Mouse (Mus musculus) heart, embryonic 13.5 days (tissue): ENCODE data around the gene Nus1. TPM values are rescaled to one million over a fixed set of nuclear protein-coding genes. Genes with fewer than 3 reads are reported as not detected.
A peak's percentile ranks its signal among the peaks of the same experiment; 100 is the strongest.

Experiments
- ATAC-seq: fragments of 200-750 bp; cut with Nextera tagmentation; 2 replicates; pipeline ENCODE4 v1.8.0; 2017; ENCODE audit warnings: moderate TSS enrichment; ENCODE audit not compliant: insufficient number of reproducible peaks, low FRiP score, low TSS enrichment; ENCODE audit errors: extremely low read depth
- H3K27ac ChIP-seq: fragments of 300-500 bp; sonication (generic); replicated peaks from 2 replicates; pipeline ENCODE4 v1.5.1; 2015; ENCODE audit warnings: moderate library complexity, mild to moderate bottlenecking, inconsistent platforms
- H3K27me3 ChIP-seq: fragments of 300-500 bp; sonication (generic); replicated peaks from 2 replicates; pipeline ENCODE4 v1.6.1; 2015; ENCODE audit warnings: mild to moderate bottlenecking, inconsistent platforms
- H3K36me3 ChIP-seq: fragments of 300-500 bp; sonication (generic); 2 replicates; pipeline ENCODE4 v1.6.1; 2015; ENCODE audit warnings: mild to moderate bottlenecking, inconsistent platforms
- H3K4me1 ChIP-seq: fragments of 300-500 bp; sonication (generic); 2 replicates; pipeline ENCODE4 v1.6.1; 2015; ENCODE audit warnings: inconsistent platforms
- H3K4me2 ChIP-seq: fragments of 300-500 bp; sonication (generic); 2 replicates; pipeline ENCODE4 v1.6.1; 2015; ENCODE audit warnings: inconsistent platforms, mild to moderate bottlenecking, moderate library complexity
- H3K4me3 ChIP-seq: fragments of 300-500 bp; sonication (generic); 2 replicates; pipeline ENCODE4 v1.5.1; 2015; ENCODE audit warnings: moderate library complexity, mild to moderate bottlenecking, inconsistent platforms
- H3K9ac ChIP-seq: fragments of 300-500 bp; sonication (generic); 2 replicates; pipeline ENCODE4 v1.6.1; 2015; ENCODE audit warnings: inconsistent platforms, mild to moderate bottlenecking, moderate library complexity
- H3K9me3 ChIP-seq: fragments of 300-500 bp; sonication (generic); 2 replicates; pipeline ENCODE4 v1.6.1; 2016; ENCODE audit warnings: inconsistent platforms
- WGBS: fragments of 180-500 bp; shearing (Covaris S2); methylation state at CpG from one replicate; pipeline ENCODE4 v1.1.7; 2015; ENCODE audit warnings: mixed read lengths; 5-methylcytosine and 5-hydroxymethylcytosine counted together
- polyA plus RNA-seq: library from polyadenylated mRNA; unstranded; fragments of >200 nt; fragmentation: Nextera tagmentation; extraction: Ambion mirVana; gene quantifications from 2 replicates; pipeline ENCODE4 v1.2.1, GENCODE M21; 2015

Gene Nus1
- polyA plus RNA-seq, result 8.1 and 8.5 TPM in 2 replicates

GRCm38 (mm10) chr10:52417299-52417997, at the start of gene Nus1:
Nus1 (plus strand) TSS chr10:52417547.
- Histone ChIP-seq H3K4me2 (peak within 1 kb of the TSS; percentile 86), H3K27ac (peak within 1 kb of the TSS; percentile 94), H3K36me3 (no peaks in the 10 kb centered on the region; the same call in 1 of the 2 replicates), H3K9me3 (no peaks in the 10 kb centered on the region), H3K27me3 (no peaks in the 10 kb centered on the region), H3K9ac (peak within 1 kb of the TSS; percentile 97), H3K4me3 (peak within 1 kb of the TSS; percentile 100), H3K4me1 (peaks cover 46% of the 10 kb centered on the region)
- ATAC-seq, result peak; percentile 100
- under 1% methylated on average over 77 of the region's 79 CpGs for WGBS

DNA sequence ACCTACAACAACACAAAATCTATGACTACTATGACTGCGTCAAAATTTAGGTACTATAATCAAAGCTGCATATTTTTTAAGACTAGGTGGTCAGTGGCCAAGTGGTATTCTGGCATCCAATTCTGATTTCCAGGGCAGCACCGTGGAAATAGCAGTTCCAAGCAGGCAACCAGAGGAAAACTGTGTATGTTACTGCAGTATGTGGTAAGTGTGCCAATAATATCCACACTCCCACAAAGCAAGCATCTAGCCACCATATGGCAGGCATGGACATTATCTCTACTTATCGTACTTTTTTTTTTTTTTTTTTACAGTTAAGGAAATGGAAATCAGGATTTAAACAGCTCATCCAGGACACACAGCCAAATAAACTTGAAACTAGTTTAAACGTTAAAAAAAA, 49.0 kb upstream of the Nus1 start:
- H3K4me2 ChIP-seq, result no peak overlapping the region
- 0 out of 2 replicates have a peak, but pooled peaks cover 2% of the 10 kb centered on the region for H3K4me1 ChIP-seq
- H3K27me3 ChIP-seq, result no peaks in the 10 kb centered on the region
- peaks cover 2% of the 10 kb centered on the region; the same call in 1 of the 2 replicates for H3K36me3 ChIP-seq
- no peak overlapping the region for H3K27ac ChIP-seq
- H3K9ac ChIP-seq, result no peak overlapping the region
- ATAC-seq, result no peak
- WGBS, result 66% methylated on average over 4 of the region's 4 CpGs
- H3K9me3 ChIP-seq, result no peaks in the 10 kb centered on the region
- H3K4me3 ChIP-seq, result no peak overlapping the region

- Histone ChIP-seq H3K27ac (no peak overlapping the region), H3K9ac (no peak overlapping the region), H3K4me1 (peaks cover 5% of the 10 kb centered on the region; the same call in 1 of the 2 replicates), H3K27me3 (no peaks in the 10 kb centered on the region), H3K36me3 (0 out of 2 replicates have a peak, but pooled peaks cover 8% of the 10 kb centered on the region), H3K4me2 (no peak overlapping the region), H3K4me3 (no peak overlapping the region), H3K9me3 (no peaks in the 10 kb centered on the region)
- 83% methylated on average over 4 of the region's 4 CpGs for WGBS
- ATAC-seq, result no peak
These were observed 43.5 kb upstream of the Nus1 start for GRCm38 (mm10) chr10:52373834-52374233.

DNA sequence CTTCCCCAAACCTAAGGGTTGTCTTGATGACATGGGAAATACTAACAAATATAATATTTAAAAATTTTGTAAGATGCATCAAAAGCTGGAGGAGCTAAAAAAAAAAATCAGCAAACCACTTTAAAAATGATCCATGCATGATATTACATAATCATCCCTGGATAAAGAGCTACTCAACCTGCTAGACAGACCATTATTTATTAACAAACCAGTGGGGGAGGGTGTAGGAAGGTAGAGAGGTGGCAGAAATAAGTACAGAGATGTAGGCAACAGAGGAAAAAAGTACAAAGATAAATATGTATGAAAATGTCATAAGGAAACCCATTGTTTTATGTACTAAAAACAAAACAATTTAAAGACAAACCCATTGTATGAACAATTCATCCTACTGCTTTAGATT, 42.7 kb upstream of the Nus1 start:
- Histone ChIP-seq H3K4me2 (no peak overlapping the region), H3K4me1 (peaks cover 12% of the 10 kb centered on the region), H3K27ac (no peak overlapping the region), H3K36me3 (0 out of 2 replicates have a peak, but pooled peaks cover 8% of the 10 kb centered on the region), H3K9me3 (no peaks in the 10 kb centered on the region), H3K9ac (no peak overlapping the region), H3K4me3 (no peak overlapping the region), H3K27me3 (no peaks in the 10 kb centered on the region)
- no peak for ATAC-seq

DNA sequence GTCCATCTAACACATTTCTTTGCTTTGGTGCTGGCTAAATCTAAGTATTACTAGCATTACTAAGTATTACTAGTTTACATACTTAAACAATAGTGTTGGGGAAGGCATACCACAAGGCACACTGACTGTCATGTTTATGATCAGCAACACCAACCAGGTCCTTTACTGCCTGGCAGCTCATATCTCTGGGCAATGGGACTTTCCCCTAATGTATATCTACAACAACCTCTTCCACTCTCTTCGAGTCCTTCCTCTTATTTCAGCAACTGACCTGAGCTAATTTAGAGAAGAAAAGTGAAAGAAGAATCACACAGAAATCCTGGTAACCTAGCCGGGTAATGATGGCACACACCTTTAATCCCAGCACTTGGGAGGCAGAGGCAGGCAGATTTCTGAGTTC, 40.9 kb upstream of the Nus1 start:
- no peak for ATAC-seq

DNA sequence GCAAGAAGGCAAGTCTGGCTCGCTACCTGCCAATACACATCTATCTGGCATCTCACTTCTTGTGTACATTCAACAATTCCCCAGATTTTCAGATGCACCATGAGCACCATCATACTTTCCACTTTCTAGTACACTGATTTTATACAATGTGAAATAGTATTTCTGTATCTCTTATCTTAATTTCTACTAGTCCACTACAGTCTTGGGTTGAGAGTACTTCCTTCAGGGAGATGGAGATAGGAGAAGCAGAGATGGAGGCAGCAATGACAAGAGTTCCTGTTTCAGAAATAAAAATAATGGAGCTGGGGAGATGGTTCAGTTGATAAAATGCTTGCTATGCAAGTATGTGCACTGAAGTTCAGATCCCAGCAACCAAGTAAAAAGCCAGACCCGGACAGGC, 39.5 kb upstream of the Nus1 start:
- H3K4me1 ChIP-seq, result peaks cover 24% of the 10 kb centered on the region
- no peak overlapping the region for H3K4me3 ChIP-seq
- no peak overlapping the region for H3K27ac ChIP-seq
- H3K4me2 ChIP-seq, result no peak overlapping the region
- no peaks in the 10 kb centered on the region for H3K27me3 ChIP-seq
- 85% methylated on average over 2 of the region's 2 CpGs for WGBS
- H3K9ac ChIP-seq, result no peak overlapping the region
- 0 out of 2 replicates have a peak, but pooled peaks cover 6% of the 10 kb centered on the region for H3K36me3 ChIP-seq
- no peaks in the 10 kb centered on the region for H3K9me3 ChIP-seq
- no peak for ATAC-seq

More for the DNA sequence above, 40.9 kb upstream of the Nus1 start:
- 0 out of 2 replicates have a peak, but pooled peaks cover 6% of the 10 kb centered on the region for H3K36me3 ChIP-seq
- no peak overlapping the region for H3K4me2 ChIP-seq
- no peak overlapping the region for H3K4me3 ChIP-seq
- H3K27me3 ChIP-seq, result no peaks in the 10 kb centered on the region
- no peak overlapping the region for H3K27ac ChIP-seq
- WGBS, result 78% methylated on average over 2 of the region's 2 CpGs
- no peak overlapping the region for H3K9ac ChIP-seq
- H3K4me1 ChIP-seq, result peaks cover 21% of the 10 kb centered on the region
- no peaks in the 10 kb centered on the region for H3K9me3 ChIP-seq

DNA sequence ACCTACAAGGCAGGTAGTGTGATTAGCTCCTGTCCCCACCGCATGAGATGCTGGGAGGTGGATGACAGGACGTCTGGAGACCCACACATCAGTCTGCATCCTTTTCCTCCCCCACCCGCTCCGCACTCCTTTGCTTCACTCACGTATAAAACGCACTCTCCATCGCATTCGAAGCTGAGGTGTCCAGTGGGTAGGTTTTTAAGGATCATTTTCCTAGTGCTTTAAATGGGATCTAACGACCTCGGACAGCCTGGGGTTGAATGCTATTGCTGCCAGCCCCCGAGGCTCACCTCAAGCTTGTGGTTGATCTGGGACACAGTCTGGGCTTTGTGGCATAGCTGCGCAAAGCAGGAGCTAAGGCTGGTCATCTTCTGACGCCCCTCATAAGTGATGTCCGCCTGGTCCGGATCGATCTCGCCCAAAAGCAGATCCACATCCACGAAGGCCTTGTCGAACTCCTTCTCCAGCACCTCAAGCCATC, 36.0 kb upstream of the Nus1 start:
- under 1% methylated on average over 19 of the region's 19 CpGs for WGBS
- H3K4me2 ChIP-seq, result peak overlapping the region; percentile 95
- H3K4me1 ChIP-seq, result peaks cover 25% of the 10 kb centered on the region
- H3K9ac ChIP-seq, result peak overlapping the region; percentile 94
- peak overlapping the region; percentile 94 for H3K4me3 ChIP-seq
- ATAC-seq, result no peak; the same call in 1 of the 2 replicates
- 0 out of 2 replicates have a peak, but pooled peaks cover 6% of the 10 kb centered on the region for H3K36me3 ChIP-seq
- H3K27me3 ChIP-seq, result no peaks in the 10 kb centered on the region
- H3K9me3 ChIP-seq, result no peaks in the 10 kb centered on the region
- H3K27ac ChIP-seq, result peak overlapping the region; percentile 96

DNA sequence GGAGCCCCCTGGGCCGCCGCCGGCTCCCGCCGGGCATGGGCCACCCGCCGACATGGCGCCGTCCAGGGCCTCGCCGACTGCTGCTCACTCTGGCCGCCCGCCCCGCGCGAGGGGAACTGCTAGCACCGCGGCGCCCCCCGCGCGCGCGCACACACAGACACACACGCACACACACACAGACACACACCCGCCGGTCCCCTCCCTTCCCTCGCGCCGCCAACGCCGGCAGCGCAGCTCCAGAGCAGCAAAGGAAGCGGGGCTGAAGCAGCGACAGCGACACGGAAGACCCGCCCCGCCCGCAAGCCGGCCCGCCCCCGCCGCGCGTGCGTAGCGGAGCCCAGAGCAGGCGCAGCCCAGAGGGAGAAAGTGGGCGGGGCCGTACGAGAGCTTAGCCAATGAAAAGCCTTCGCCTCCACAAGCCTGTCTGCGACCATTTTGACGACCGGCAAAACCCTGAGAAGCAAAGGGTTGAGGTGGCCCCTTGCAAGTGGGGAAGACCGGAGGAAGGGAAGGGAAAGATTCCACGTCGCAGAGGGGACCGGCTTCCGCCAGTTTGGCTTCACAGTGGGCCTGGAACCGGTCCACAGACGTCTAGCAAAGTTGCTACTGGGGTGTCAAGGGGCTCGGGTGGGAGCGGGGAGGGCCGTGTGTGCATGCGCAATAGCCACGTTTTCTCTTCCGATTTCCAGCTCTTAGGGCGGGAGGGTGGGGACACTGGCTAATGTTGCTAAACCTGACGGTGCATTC, 35.3 kb upstream of the Nus1 start, which contains the start of gene Gopc:
Gene Gopc (minus strand): TSS at position 280 of the 747 bp plus-strand sequence.
- no peaks in the 10 kb centered on the region for H3K27me3 ChIP-seq
- H3K9me3 ChIP-seq, result no peaks in the 10 kb centered on the region
- peak within 1 kb of the TSS; percentile 94 for H3K9ac ChIP-seq
- H3K4me3 ChIP-seq, result peak within 1 kb of the TSS; percentile 94
- under 1% methylated on average over 67 of the region's 71 CpGs for WGBS
- 0 out of 2 replicates have a peak, but pooled peaks cover 6% of the 10 kb centered on the region for H3K36me3 ChIP-seq
- H3K4me1 ChIP-seq, result peaks cover 25% of the 10 kb centered on the region
- H3K27ac ChIP-seq, result peak within 1 kb of the TSS; percentile 96
- H3K4me2 ChIP-seq, result peak within 1 kb of the TSS; percentile 95
- ATAC-seq, result peak; percentile 97

DNA sequence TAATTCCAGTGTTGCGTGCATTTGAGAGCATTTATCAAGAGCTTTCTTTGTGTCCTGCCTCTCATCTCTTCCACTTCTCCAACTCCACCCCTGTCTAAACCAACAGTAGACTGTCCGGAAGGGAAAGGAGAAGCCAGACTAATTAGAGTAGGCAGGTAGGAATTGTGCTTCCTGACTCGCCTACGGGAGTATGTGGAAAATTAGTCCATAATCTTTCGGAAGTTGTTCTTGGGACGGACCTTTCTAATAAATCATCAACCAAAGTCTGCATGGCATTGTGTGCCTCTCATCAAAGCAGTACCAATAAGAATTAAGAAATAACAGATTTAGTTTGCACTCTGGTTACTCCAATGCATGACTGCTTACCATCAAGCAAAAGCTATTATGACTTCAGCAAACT, 34.3 kb upstream of the Nus1 start:
- 73% methylated on average over 6 of the region's 6 CpGs for WGBS
- H3K36me3 ChIP-seq, result 0 out of 2 replicates have a peak, but pooled peaks cover 5% of the 10 kb centered on the region
- peaks cover 25% of the 10 kb centered on the region for H3K4me1 ChIP-seq
- H3K4me3 ChIP-seq, result peak overlapping the region; percentile 94
- H3K9ac ChIP-seq, result peak overlapping the region; percentile 94
- no peaks in the 10 kb centered on the region for H3K27me3 ChIP-seq
- no peaks in the 10 kb centered on the region for H3K9me3 ChIP-seq
- ATAC-seq, result no peak
- 0 out of 2 replicates have a peak overlapping the region, but pooled peaks have one; percentile 96 for H3K27ac ChIP-seq
- peak overlapping the region; percentile 95 for H3K4me2 ChIP-seq

DNA sequence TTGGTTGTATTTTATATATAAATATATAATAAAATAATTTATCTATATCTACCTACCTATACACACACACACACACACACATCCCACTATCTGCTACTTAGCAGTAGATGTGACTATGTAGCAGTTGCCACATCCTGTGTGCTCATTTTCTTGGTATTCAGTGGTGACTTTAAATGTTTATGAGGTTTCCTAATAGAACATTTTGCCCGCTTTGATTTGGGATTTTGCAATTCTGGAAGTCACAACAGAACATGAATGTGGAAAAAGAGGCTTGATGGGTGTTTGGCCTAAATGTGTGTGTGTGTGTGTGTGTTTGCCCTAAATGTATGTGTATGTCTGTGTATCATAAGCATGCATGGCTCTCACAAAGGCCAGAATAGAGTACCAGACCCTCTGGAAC, 33.8 kb upstream of the Nus1 start:
- Histone ChIP-seq H3K9me3 (no peaks in the 10 kb centered on the region), H3K36me3 (no peaks in the 10 kb centered on the region), H3K4me1 (peaks cover 25% of the 10 kb centered on the region), H3K4me3 (no peak overlapping the region), H3K4me2 (no peak overlapping the region), H3K27ac (no peak overlapping the region), H3K27me3 (no peaks in the 10 kb centered on the region), H3K9ac (no peak overlapping the region)
- 89% methylated on average over 1 of the region's 1 CpGs for WGBS
- no peak for ATAC-seq
